ENCODE assay signal across 24 mouse cellular contexts in genomic region chr2:139774949-139775570, GRCm38 (mm10).
"Had no signal": no experiment of that assay in that cellular context is flagged by ENCODE, and none has a peak within 500 bp of the region (broad histone marks: within the 10 kb centered on the region; RNA-seq: fewer than 3 reads in every experiment).

No protein-coding gene starts in this region.

- H3K4me3 ChIP-seq: intestine, embryonic 15.5 days; kidney, embryonic 15.5 days; left cerebral cortex, adult 2 months; liver, embryonic 12.5 days; liver, embryonic 15.5 days; megakaryocyte, embryonic 14.5 days; midbrain, embryonic 10.5 days; midbrain, embryonic 13.5 days; myocyte; neural tube, embryonic 13.5 days; stomach, embryonic 15.5 days had no signal

- H3K9me3 ChIP-seq: intestine, embryonic 15.5 days; kidney, embryonic 15.5 days; liver, embryonic 12.5 days; liver, embryonic 15.5 days; midbrain, embryonic 10.5 days; midbrain, embryonic 13.5 days; neural tube, embryonic 13.5 days; stomach, embryonic 15.5 days had no signal

- ATAC-seq: intestine, embryonic 15.5 days; liver, embryonic 12.5 days; midbrain, embryonic 13.5 days; midbrain, embryonic 16.5 days had no signal

- H3K36me3 ChIP-seq: intestine, embryonic 15.5 days; kidney, embryonic 15.5 days; liver, embryonic 12.5 days; liver, embryonic 15.5 days; midbrain, embryonic 10.5 days; midbrain, embryonic 13.5 days; neural tube, embryonic 13.5 days; stomach, embryonic 15.5 days had no signal

- H3K27me3 ChIP-seq: intestine, embryonic 15.5 days; kidney, embryonic 15.5 days; liver, embryonic 12.5 days; liver, embryonic 15.5 days; megakaryocyte, embryonic 14.5 days; midbrain, embryonic 13.5 days; neural tube, embryonic 13.5 days; stomach, embryonic 15.5 days had no signal

- H3K9ac ChIP-seq: intestine, embryonic 15.5 days; kidney, embryonic 15.5 days; liver, embryonic 12.5 days; liver, embryonic 15.5 days; midbrain, embryonic 13.5 days; neural tube, embryonic 13.5 days; stomach, embryonic 15.5 days had no signal

- H3K4me2 ChIP-seq: intestine, embryonic 15.5 days; kidney, embryonic 15.5 days; liver, embryonic 12.5 days; liver, embryonic 15.5 days; midbrain, embryonic 13.5 days; neural tube, embryonic 13.5 days; stomach, embryonic 15.5 days had no signal

- H3K27ac ChIP-seq: intestine, embryonic 15.5 days; kidney, embryonic 15.5 days; left cerebral cortex, adult 2 months; liver, embryonic 12.5 days; liver, embryonic 15.5 days; midbrain, embryonic 10.5 days; midbrain, embryonic 13.5 days; neural tube, embryonic 13.5 days; stomach, embryonic 15.5 days had no signal

- DNase-seq: kidney, adult 11 months; kidney, adult 8-10 months; kidney, postnatal 10 days; kidney, postnatal 36 days; layer of hippocampus, postnatal 36 days; liver; lung, adult 18-20 months; lung, postnatal 10 days; retina, postnatal 1 day; right cerebral cortex, postnatal 25 days; spleen, adult 18-20 months; thymus, postnatal 25 days had no signal

- H3K4me1 ChIP-seq: intestine, embryonic 15.5 days; liver, embryonic 12.5 days; liver, embryonic 15.5 days; midbrain, embryonic 13.5 days; neural tube, embryonic 13.5 days; stomach, embryonic 15.5 days had no signal
